Mouse (Mus musculus) olfactory bulb, adult 2 months (tissue): Measurements from ENCODE around the gene Gabbr2.

ENCODE experiments used
- CTCF ChIP-seq: fragments of 200-500 bp; IDR thresholded peaks from 2 replicates; pipeline ENCODE4 v1.5.1; 2012; ENCODE audit warnings: low read depth, mild to moderate bottlenecking, low read length, moderate library complexity; ENCODE audit not compliant: insufficient read depth
- POLR2A ChIP-seq: fragments of 200-500 bp; IDR thresholded peaks from 2 replicates; pipeline ENCODE4 v1.6.1; 2012; ENCODE audit warnings: mild to moderate bottlenecking, low read depth, low read length, moderate library complexity; ENCODE audit not compliant: insufficient read depth

DNA sequence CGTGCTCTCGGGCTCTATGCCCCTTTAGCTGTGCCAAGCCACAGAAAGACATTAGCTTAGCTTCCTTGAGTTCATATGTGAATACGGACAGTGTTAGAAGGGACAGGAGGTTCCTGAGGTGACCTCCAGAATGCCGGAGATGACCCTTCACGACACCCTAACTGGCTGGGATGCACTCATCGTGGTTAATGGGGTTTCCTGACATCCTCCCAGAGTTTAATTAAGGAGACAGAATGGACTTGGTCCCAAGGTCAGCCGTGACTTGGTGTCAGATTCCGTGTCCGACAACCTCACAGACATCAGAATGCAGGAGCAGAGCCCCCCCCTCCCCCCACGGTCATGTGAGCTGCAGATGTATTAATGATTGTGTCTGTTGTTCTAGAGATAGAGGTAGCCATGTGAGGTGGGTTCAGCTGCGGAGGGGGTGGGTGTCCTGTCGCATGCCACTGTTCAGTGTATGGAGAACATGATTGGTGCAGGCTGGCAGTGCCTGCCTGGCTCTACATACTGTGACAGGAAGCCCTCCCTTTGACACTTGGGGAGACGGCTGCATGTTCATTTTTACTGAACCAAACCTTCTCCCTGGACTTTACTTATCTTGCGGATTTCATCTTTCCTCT, 303.4 kb downstream of the Gabbr2 start:
- TF ChIP-seq POLR2A (no peak), CTCF (no peak)
